Mouse (Mus musculus) embryo, embryonic 9.5 days (tissue): ENCODE measurements around the gene Cmtm2a.
"Not testable (repeated sequence)": the region's sequence is repeated elsewhere in the genome, so short reads cannot be mapped to it uniquely, and the experiment has no call there.

Source experiments
- DNase-seq: peaks from one replicate; pipeline ENCODE4 v3.0.0-alpha.2; 2017; ENCODE audit errors: extremely low spot score

Cmtm2a gene

DNA sequence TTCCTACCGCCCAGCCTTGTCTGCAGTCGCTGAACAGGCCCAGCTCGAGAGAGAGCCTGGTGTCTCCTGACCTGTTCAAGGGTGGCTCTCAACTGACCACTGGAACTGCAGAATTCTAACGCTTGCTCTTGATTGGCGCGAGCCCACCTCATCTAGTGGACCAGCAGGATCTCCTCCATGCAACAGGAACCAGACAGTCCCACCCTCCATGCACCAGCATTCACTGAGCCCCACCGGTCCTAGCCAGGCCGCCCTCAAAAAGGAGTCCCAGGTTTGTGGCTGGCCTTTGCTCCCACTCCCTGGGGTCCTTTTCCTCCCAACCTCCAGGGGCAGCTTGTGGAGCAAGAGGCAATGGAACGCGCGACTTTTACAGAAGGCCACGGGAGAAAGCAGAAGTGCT, at the start of gene Cmtm2a:
Cmtm2a (minus strand) TSS at position 101 of the 400 bp plus-strand sequence.
- DNase-seq = not testable (repeated sequence)

DNA sequence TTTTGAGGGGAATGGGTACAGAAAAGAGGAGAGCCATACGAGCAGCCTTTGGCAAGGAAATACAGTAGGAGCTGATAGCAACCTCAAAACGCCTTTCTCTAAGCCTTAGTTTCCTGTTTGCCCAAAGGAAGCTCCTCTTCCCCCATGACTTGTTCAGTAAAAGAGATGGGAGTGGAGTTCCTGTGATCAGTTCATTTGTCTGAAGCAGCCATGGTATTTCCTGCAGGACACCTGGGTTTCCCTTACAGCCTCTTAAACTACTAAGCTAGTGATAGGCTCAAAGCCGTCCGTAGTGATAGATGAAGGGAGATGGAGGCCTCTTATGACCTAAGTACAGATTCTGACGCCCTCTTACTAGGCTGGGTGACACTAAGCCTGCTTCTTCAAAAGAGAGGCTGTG, 49.4 kb upstream of the Cmtm2a start:
- DNase-seq = no peak

DNA sequence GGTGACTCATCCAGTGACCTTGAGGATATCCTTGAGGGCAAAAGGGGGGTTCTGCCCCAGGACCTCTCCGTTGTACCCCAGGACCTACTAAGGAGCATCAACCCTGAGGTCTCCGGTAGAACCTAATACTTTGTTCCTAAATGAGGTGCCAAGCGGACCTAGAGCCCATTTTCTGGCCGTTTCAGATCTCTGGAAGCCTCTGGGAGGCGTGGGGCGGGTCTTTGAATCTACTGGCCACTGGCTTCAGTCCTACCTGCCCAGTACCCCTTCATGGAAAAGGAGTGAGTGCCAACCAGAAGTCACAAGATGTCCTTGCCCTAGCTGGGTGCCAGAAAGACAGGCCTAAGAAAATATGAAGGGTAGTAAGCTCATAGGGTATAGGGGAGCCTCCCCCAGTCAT, 48.7 kb upstream of the Cmtm2a start:
- DNase-seq = no peak

- DNase-seq = peak; percentile 80
Observed at GRCm38 (mm10) chr8:104341106-104341561, 48.2 kb upstream of the Cmtm2a start.

- DNase-seq = peak; percentile 85
Observed at GRCm38 (mm10) chr8:104340233-104341105, 47.5 kb upstream of the Cmtm2a start.

DNA sequence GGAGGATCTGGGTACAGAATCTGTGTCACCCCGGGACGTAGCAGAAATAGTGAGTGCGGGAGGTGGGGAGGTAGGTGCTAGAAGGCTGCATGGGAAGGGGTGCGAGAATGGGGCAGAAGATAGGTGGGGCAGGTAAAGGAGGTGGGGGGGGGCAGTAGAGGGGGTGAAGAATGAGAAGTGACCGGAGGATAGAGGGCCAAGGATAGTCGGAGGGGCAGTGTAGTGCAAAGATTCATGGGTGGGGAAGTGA, 46.9 kb upstream of the Cmtm2a start:
- no peak for DNase-seq

DNA sequence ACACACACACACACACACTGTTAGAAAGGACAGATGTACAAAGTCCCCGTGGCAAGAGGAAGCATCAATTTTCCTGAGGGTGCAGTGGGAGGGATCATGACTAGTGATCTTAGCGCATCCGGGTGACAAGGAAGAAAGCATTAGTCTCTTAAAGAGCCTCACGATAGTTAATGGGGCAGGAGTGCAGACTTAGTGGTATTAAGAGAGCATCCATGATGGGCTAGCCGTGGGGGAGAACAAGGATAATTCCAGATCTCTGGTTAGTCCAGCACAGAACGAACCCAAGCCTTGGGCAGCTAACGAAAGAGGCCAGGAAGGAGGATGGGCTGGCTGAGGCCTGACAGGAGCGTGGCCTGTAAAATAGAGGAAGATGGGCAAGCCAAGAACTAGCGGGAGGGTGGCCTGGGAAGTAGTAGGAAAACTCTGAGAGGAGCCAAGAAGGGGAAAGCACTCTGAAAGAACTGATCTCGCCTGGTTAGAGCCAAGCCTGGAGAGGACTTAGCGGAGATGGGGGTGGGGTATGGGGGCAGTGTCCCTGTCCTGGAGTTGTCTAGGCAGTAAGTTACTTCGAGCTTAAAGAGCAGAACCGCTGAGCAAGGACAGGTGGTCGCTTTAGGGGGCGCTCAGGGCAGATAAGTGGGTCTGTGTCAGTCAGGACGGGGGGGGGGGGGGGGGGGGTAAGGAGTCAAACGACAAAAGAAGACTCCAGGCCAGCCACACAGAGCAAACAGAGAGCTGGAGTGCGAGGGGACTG, 46.4 kb upstream of the Cmtm2a start, which contains the start of gene Cmtm3:
Cmtm3 (plus strand) TSS at position 182 of the 754 bp plus-strand sequence.
- no peak for DNase-seq

- no peak for DNase-seq
Observed at GRCm38 (mm10) chr8:104337890-104338289, 44.9 kb upstream of the Cmtm2a start.

GRCm38 (mm10) chr8:104336806-104337205, 43.8 kb upstream of the Cmtm2a start:
- no peak for DNase-seq

DNA sequence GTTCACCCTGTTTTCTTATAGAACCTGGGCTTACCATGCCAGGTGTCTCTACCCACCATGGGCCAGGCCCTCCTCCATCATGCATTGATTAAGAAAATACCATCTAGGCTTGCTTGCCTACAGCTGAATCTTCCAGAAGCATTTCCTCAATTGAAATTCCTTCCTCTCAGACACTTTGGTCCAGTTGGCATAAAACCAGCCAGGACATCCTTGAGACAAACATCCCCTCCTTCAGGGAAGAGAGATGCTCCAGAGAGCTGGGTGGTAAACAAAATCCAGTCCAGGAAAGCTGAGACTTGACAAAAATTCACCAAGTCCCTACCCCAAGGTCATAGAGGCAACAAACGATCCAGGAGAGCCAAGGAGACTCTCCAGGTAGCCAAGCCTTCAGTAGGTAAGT, 41.2 kb upstream of the Cmtm2a start:
- no peak for DNase-seq

- no peak for DNase-seq
Observed at GRCm38 (mm10) chr8:104333786-104334185, 40.8 kb upstream of the Cmtm2a start.

DNA sequence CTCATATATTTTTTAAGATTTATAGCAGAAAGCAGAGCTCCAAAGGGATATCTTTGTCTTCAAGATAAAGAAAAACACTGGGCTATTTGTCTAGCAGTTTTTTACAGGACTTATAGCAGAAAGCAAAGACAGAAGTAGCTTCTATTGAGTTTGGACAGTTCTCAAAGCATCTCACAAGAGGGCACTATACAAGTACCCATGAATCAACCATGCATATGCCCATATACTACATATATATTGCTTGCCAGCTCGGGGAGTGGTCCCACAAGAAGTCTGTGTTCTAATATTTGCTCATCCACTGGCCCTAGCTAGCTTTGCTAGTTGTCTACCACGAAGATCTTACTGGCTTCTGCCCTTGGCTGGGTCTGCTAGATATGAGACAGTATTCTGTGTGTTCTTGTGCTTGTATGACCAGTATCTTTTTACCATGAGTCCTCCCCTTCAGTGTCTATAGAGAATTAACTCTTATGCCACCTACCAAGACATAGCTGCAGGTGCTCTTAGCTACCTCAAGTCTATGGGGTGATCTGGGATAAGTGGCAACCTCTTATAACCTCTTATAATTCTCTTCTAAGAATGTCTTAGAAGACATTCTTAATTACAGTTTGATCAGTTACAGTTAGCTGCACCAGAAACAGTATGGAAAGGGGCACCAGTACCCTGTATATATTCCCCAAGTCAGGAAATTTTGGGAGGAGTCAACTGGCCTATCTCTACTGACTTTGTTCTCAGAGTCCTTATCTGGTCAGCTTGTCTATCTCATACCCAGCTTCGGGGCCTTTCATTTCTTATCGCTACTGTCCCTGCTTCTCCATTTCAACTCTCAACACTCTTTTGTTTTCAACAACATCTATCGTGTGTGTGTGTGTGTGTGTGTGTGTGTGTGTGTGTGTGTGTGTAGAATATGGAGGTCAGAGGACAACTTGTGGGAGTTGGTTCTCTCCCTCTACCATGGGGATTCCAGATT, 40.0 kb upstream of the Cmtm2a start:
- no peak for DNase-seq

GRCm38 (mm10) chr8:104321930-104322329, 28.9 kb upstream of the Cmtm2a start, which contains the start of gene Cmtm2b:
Gene Cmtm2b (plus strand): TSS chr8:104322230.
- DNase-seq = not testable (repeated sequence)

- DNase-seq = not testable (repeated sequence)
Observed at GRCm38 (mm10) chr8:104321267-104321666, 28.3 kb upstream of the Cmtm2a start, which contains the start of gene Gm11020. Gene Gm11020 (plus strand): TSS chr8:104321567.

GRCm38 (mm10) chr8:104313311-104313710, 20.3 kb upstream of the Cmtm2a start:
- no peak for DNase-seq

DNA sequence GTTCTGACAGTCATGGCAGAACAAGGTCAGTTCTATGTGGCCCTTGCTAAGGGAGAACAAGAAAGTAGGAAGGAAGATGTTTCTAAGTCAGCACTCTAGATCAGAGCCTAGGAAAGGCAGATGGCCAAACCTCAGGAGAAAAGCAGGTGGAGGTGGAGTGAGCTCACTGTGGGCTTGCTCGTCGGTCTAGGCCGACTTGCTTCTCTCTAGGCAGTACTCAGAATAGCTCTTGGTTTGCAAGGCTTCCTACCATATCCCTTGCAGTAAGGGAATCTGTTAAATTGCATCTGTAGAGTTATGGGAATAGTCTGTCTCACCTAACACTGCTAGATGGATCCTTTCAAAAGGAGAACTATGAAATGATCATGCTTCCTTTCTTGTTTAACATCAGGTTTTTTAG, 19.0 kb upstream of the Cmtm2a start:
- not testable (repeated sequence) for DNase-seq

DNA sequence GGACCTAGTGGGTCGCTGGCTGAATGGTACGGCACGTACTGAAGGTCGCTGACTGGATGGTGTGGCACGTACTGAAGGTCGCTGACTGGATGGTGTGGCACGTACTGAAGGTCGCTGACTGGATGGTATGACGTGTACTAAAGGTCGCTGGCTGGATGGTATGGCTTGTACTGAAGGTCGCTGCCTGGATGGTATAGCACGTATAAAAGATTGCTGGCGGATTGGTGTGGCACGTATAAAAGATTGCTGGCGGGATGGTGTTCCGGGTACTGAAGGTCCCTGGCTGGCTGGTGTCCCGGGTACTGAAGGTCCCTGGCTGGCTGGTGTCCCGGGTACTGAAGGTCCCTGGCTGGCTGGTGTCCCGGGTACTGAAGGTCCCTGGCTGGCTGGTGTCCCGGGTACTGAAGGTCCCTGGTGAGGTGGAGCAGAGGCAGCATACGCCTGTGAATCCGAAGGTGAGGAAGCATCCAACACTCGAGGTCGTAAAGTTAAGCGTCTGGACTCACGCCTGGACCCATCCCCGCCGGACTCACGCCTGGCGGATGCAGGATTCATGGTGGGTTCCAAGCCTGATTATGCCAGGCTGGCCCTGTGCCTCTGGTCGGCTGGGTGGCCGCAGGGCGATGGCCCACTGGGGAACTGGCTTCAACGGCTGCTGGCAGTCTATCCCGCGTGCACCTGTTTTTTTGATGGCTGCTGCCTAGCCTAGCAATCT, 16.6 kb upstream of the Cmtm2a start, which contains the start of the genes Gm45711 and Cmtm1:
Gm45711 (minus strand) TSS at position 641 of the 715 bp plus-strand sequence.
Cmtm1 (minus strand) TSS at position 705 of the 715 bp plus-strand sequence.
- DNase-seq = not testable (repeated sequence)

- DNase-seq = not testable (repeated sequence)
Observed at GRCm38 (mm10) chr8:104308341-104308740, 15.4 kb upstream of the Cmtm2a start.

DNA sequence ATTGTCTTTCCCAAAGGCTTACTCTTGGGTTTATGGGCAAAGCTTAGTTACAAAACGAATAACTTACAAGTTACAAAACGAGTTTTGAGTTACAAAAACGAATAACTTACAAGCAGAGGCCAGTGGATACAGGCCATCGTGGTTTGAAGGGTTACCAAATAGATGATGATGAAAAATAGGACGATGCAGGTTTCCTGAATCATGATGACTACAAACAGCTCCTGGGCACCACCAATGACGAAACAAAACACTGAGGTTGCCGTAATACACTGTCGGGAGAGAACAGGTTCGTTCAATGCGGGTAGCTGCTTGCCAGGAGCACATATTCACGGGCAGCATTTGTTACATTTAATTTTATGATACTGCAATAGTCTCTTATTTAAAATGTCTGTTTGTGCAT, 12.0 kb upstream of the Cmtm2a start:
- DNase-seq = no peak

DNA sequence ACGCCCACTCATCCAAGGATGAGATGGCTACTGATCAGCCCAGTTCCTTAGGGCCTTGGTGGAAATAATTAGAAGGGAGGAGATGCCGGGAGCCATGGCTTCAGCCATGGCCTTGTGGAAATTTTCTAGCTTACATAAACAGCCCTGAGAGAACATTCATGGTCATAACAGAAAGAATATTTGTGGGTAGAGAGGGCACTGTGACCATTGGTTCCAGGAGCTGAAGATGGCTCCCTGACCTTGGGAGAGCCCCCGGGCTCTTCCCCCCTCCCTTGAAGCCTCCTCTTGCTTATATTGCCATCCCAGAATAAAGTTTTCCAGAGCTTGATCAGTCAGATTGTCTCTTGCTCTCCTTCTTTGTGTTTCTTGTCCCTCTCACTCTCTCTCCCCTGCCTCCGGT, 9.6 kb upstream of the Cmtm2a start:
- DNase-seq = not testable (repeated sequence)

- peak; percentile 35 for DNase-seq
Observed at GRCm38 (mm10) chr8:104301577-104301976, 8.6 kb upstream of the Cmtm2a start.
